Mouse (Mus musculus): ENCODE measurements around the gene Armc10.
"Not testable (repeated sequence)": the region's sequence is repeated elsewhere in the genome, so short reads cannot be mapped to it uniquely, and the experiment has no call there.

Gene Armc10

DNA sequence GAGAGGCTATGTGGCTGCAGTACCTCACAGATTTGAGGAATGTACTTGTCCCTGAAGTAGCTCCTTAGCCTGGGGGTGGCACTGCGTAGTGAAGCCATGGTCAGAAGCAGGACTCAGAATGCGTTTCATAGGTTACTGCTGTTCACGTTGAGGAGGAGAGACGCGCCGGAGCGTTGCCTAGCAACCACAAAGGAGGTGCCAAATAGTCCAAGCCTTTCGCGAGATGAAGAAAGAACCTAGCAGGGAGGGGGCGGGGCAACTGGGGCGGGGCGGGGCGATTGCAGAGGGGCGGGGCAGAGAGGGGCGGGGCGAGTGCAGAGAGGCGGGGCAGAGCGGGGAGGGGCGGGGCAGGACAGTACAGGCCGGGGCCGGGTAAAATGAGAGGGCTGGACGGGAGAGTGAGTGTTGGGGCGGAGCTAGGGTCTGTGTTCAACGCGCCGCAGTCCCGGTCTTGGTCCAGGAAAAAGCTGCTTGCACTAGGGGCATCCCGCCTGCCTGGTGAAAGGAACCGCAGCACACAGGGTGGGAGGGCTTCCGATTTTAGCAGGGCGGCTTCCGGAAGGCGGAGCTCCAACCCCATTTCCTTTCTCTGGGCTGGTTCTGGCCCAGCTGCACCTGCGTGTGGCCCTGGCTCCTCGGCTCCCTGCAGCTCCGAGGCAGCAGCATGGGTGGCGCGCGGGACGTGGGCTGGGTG is at the start of gene Armc10, which contains the start of gene Fbxl13:
Gene Armc10 (plus strand): TSS at position 375 of the 694 bp plus-strand sequence.
Gene Fbxl13 (minus strand): TSS at position 196 of the 694 bp plus-strand sequence.
- peak; percentile 68 for DNase-seq (ENCODE audit: low spot score)

DNA sequence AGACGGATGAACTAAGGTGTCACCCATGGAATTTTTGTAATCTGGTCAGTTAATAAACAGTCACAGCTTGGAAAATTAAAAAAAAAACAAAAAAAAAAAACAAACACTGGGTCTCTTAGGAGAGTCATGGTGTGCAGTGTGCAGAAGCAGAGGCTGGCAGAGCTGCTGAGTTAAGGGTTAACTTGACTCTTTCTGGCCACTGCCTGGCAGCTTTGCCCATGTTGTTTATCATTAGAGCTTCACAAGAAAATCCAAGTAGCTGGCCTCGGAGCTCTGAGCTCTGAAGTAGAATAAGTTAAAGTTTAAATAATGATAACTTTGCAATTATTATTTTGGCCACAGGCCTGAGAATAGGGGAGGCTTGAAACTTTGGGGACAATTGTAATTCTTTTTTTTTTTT is 46.1 kb upstream of the Armc10 start:
- not testable (repeated sequence) for DNase-seq (ENCODE audit: low spot score)

DNA sequence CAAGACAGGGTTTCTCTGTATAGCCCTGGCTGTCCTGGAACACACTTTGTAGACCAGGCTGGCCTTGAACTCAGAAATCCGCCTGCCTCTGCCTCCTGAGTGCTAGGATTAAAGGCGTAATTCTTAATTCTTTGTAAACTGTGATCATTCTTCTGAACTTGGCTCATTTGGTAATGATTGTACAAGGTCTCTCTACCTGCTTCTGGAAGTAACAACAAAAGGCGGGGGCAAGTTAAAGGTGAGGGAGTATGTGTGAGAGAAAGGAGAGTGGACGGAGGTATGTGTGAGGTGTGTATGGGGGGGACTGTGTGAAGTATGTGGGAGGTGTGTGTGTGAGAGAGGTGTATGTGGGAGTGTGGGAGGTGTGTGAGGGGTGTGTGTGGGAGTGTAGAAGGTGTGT is 45.7 kb upstream of the Armc10 start:
- DNase-seq (ENCODE audit: low spot score): no peak

DNA sequence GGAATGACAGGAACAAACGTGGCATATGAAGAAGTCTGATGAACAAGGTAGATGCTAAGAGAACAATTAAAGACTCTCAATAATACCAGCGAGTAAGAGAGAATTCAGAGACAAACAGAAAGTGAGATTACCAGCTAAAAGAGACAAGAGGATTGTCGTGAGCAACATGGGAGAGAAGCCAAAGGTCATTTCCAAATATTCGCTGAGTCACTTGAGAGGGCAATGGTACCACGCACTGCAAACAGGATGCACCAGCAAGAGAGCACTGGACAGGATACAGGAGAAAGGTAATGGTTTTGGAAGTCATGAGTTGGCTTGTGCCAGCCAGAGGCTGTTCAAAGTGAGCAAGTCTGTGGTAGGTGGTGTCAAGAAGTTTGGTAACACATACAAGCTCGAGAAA is 39.7 kb upstream of the Armc10 start:
- DNase-seq (ENCODE audit: low spot score): no peak

DNA sequence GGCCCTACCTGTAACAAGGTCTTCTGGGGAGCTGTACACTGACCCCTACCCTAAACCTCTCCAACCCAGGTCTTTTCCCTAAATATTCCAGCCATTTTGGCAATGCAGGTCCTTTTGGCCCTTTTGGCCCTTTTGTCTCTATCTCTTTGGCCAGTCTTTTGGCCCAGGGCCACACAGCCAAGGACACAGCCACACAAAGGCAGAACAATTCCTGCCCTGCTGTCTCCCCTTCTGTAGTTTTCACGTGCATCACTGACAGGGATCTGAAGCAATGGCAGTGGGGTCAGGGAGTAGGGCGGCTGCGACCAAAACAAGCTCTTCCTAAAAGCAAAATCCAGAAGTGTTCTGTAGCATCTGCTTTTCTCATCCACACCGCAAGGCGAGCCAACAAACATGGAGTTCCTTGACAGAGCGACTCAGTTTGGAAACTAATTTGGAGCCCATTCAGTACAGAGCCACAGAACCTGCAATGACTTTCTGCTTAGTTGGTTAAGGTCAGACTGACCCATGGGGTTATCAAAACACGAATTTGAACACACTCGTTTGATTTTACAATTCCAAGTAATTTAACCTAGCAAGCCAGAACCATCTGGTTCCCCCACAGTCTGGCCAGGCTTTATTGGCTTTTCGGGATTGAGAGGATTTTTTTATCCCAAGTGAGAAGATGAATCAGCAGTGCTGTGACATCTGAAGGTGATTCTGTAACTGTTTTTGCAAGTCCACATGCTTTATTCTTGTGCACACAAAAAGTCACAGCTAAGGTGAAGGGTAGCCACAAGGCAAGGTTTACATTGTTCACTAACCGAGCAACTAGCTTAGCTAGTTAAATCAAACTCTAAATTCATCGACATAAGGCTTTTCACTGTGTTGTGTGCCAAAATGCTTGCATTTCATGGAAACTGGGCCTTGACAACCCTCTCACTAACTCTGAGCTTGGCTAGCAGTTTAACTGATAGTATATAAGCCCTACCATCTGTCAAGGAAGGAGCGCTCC is 37.0 kb upstream of the Armc10 start:
- DNase-seq (ENCODE audit: low spot score): no peak

DNA sequence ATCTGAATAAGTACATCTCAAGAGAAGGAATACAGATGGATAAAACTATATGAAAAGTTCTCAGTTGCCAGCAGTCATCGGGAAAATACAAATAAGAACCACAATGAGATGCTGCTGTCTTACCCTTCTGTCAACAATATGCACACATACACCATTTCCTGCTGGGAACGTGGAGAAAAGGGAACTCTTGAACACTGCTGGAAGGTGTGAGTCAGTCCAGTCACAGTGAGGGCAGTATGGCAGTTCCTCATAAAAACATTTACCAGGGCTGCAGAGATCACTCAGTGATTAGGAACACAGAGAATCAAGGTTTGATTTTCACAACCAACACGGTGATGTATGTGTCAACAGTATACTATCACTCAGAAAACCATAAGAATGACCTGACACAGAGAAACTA is 34.6 kb upstream of the Armc10 start:
- no peak for DNase-seq (ENCODE audit: low spot score)

DNA sequence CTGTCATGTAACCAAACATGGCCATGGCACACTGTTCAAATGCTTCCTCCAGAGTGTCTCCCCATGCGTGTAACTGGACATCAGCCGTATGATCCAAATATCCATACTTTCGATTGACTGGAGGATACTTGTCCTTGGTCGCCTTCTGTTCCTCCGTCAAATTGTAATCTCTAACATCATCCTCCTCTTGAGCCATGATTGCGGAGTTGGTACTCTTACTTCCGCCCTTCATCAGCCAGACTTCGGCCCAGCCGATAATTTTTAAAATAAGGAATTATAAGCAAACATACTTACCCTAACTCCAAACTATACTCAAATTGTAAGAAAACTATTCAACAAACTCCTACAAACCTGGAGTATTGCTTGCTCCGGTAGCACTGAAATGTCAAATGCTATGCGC is 31.3 kb upstream of the Armc10 start:
- DNase-seq (ENCODE audit: low spot score): not testable (repeated sequence)

DNA sequence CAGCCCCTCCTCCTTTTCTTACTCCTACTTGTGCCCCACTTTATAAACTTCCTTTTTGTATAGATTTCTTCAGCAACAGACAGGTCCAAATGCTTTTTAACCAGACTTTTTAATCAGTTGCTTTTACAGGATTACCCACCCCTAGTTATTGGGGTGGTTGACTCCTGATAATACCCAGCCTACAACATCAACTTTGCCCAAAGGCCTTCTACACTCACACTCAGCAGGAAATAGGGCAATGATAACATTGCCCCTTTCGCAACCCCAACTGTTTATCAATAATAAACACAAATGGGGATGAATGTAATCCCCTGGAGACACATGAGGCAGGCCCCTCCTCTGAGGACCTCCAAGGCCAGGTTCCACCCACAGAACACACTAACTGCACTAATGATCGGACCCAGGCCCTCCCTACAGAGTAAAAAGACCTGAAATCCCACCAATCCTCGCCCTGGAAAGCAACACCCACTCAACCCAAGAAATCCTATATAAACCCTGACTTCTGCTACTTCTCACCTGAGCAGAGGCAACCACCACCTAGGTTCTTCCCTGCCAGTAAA is 29.1 kb upstream of the Armc10 start:
- no peak for DNase-seq (ENCODE audit: low spot score)

DNA sequence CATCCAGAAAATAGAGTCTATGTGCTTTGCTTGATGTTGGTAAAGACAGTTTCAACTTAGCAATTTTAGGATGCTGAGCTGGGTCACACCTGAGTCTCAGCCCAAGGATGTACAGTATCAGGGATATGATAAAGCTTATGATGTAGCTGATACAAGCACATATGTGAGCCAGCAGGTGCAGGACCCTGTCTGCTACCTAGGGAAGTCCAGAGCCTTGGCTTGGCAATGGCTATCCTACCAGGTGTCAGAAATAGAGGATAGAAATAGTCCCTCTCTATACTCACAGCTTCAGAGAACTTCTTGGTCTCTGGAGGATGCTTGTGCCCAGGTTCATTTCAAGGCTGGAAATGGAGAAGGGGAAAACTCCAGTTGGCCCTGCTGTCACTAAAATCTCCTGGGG is 19.7 kb upstream of the Armc10 start:
- no peak for DNase-seq (ENCODE audit: low spot score)

DNA sequence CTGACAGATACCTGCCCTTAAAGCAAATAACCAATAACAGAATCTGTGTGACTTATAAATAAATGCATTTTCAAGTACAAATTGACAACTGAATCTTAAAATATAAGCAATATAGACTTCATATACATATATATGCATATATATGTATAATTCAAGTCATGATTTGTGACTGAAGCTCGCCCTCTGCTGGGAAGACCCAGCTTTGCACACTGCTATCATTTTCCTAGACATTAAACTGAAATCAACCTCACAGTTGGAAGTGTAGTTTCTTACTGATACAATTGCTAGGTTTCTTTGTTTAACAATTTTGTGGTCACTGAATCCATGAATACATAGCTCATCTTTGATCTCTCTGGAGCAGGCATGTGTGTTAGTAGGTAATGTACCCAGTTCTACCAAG is 4.7 kb upstream of the Armc10 start:
- no peak for DNase-seq (ENCODE audit: low spot score)

DNA sequence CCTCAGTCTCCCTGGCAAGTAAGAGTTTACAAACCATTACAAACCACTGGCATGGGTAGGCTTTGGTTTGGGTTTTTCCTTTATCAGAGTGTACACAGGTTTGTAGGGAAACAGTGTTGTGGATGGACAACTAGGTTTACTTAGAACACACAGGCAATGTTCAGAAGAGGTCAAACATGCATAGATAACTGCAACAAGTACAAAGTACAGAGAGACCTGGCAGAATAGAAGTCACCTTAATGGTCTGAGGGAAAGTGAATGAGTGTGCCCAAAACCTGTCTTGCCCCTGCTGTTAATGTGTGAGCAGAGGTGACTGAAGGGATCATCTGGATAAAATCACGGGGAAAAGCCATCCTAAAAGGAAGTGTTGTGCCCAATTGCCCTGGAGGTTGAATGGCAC is 2.0 kb upstream of the Armc10 start:
- DNase-seq (ENCODE audit: low spot score): no peak

DNA sequence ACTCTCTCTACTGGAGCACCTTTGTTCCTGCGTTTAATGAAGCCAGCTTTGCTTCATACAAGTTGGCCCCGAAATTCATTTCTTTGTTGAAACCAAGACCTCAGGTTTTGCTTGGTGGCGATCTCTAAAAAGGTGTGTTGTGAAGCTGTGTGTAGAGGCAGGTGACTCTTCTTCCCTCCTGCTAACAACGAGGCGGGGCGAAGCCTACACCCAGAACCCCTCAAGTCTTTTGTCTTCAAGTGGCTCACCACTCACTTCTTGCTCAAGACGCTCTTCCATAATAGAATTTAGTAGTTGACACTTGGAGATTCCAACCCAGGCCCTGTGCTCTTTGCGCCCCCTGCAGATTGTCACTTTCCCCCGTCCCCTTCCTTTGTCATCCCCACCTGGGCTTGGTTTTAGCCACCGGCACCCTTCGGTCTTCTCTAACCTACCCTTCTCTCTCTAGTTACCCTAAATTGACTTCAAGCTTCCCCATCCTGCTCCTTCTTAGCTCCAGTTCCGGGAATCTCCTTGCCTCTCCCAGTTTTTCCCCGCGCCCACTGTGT is 648 bp upstream of the Armc10 start:
- no peak for DNase-seq (ENCODE audit: low spot score)

DNA sequence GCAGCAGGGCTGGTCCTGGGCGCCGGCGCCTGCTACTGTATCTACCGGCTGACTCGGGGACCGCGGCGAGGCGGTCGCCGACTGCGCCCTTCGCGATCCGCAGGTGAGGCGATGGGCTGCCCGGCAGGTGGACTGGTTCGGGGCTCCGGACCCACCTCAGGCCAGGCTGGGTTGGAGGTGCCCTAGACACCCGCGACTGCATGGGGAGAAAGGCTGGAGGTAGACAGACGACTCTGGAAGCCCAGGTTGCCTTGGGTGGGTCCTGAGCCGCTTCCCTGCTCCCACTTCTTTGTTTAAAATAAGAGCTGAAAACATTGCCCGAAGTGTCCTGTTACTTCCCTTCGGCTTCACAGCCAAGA is 499 bp downstream of the Armc10 start:
- DNase-seq (ENCODE audit: low spot score): peak; percentile 13

DNA sequence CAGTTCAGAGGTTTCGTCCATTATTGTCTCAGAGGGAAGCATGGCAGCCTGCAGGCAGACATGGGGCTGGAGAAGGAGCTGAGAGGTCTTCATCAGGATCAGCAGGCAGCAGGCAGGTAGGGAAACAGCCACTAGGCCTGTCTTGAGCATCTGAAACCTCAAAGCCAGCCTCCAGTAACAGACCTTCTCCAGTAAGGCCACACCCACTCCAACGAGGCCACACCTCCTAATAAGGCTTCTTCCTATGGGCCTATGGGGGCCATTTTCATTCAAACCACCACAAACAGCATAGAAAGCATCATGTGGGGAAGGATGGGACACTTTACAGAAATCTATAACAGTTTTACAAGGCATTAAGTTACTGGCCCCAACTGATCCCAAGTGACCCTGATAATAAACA is 5.1 kb downstream of the Armc10 start:
- no peak for DNase-seq (ENCODE audit: low spot score)

DNA sequence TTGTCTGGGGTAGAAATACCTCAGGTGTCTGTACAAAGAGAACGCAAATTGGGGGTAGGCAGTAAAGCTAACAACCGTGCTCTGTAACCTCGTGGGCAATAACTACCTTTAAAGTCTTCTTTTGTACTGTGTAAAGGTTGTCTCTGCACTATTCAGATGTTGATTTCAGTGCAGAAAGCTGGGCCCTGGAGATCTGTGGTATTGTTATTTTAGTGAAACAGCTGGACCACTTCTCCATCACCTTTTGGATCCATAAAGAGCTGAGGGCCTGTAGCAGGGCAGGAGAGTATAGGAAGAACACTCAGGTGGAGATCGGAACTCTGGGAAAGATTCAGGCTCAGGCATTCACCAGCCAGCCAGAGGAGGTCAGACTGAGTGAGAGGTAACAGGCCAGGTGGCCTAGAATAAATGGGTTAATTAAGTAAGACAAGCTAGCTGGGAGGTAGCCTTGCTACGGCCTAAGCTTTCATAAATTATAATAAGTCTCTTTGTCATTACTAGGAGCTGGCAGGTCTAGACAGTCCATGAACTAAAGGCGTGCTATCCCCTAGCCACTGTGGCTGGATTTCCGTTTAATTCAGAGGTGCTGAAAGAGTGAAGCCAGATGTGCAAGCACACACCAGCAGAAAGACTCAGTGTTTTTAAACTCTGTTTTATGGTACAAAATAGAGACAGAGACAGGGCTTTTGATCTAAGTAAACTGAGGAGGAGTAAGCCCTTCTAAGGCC is 6.4 kb downstream of the Armc10 start:
- no peak for DNase-seq (ENCODE audit: low spot score)

DNA sequence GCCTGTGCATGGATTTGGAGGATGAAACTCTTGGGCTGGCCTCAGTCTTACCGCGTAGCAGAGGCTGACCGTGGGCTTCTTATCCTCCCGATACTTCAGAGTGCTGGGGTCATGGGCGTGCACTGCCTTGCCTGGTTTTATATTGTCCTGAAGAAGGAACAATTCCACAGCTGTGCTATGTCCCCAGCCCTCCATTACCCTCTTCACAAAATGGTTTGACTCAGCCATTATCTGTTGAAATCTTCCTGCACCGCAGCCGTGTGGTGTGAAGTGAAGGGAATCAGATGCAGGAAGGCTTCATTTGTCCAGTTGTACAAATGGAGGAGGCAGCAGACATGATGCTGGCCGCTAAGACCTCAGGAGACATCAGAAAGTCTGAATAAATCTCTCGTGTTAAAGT is 11.3 kb downstream of the Armc10 start:
- DNase-seq (ENCODE audit: low spot score): no peak

DNA sequence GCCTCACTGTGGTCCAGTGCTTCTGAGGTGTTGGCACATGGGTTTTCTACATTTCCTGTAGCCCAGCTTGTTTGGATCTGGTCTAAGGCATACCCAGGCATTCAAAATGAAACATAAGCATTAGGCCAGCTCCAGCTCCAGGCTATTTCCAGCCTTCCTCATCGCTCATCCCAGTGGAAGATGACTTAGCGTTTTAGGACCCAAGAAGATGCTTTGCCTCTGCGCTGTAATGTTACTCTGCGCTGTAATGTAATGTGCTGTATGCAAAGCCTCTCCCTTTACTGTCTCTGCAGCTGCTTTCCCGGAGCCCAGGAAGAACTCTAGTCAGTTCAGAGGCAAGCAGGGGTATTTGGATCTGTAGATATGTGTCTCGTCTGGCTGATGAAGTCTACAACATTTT is 12.4 kb downstream of the Armc10 start:
- no peak for DNase-seq (ENCODE audit: low spot score)

DNA sequence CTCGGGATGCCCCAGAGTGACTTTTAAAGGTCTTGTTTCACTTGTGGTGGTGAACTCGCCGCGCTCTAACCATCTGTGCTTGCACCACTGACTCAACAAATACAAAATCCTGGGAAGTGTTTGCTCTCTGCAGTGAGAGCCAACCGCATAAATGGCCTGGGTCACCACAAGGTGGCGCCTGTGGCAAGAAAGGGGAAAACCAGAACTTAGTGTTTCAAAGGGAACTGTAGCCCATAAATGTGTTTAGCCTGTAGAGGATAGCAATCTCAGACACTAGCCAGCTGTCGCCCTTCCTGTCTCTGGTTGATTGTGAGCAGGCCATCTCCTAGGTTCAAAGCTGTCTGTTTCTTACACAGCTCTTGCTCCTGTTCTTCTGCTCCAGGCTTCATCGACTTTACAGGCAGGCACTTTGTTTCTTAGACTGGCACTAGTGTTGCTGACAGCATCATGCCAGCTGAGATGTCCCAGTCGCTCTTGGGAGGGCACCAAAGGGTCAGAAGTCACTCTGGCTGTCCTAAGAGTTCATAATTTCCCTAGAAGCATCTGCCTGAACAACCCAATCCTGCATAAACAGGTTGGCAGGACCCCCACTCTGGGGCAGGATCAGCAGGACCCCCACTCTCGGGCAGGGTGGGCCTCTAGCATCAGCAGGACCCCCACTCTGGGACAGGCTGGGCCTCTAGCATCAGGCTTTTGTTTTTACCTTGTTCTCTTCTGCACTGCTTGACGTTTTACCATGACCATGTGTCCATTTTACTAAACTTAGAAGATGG is 13.2 kb downstream of the Armc10 start:
- DNase-seq (ENCODE audit: low spot score): peak; percentile 66

DNA sequence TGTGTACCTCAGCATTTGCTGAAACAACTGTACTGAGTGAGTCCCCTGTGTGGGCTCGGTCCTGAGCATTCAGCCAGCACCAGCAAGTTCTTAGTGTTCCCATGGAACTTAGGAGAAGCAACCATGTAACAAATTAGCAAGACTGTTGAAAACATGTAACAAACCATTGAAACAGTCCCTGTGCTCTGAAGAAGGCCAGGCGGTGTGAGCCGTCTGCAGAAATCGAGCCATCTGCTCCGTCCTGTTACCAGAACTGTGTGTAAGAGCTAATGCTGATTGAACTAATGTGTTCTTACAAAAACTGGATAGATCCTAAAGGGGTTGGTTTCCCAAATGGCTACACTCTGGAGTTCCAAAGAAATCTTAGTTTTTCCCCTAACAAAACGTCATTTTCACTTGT is 15.2 kb downstream of the Armc10 start:
- no peak for DNase-seq (ENCODE audit: low spot score)

DNA sequence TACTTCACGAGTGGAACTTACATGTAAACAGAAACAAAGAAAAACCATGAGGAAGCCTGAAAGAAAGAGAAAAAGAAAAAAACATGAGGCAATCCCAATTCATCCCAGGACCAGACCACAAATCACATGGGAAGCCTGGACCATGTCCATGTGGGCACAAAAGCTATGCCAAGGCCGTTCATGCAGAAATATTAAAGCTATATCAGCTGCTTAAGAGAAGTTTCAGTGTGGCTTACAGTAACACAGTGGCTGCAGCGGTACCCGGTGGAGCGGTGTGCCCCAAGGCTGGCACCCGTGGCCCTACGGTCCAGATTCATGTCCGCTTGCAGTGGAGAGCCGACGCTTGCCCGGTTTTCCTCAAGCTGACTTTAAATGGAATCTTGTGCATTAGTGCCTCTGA is 17.5 kb downstream of the Armc10 start:
- no peak for DNase-seq (ENCODE audit: low spot score)

Measured in ovary, postnatal 10 days (tissue).